Mouse (Mus musculus): Measurements from ENCODE around the gene Rps27. TPM values are rescaled to one million over a fixed set of nuclear protein-coding genes. Genes with fewer than 3 reads are reported as not detected.
"Not testable (repeated sequence)": the region's sequence is repeated elsewhere in the genome, so short reads cannot be mapped to it uniquely, and the experiment has no call there.

Gene Rps27
- 1,063 and 1,232 TPM in 2 replicates for polyA plus RNA-seq (2014; fragmentation: Nextera tagmentation; extraction: Ambion mirVana)

- under 1% methylated on average over 42 of the region's 42 CpGs for WGBS
- H3K4me1 ChIP-seq (ENCODE audit: control insufficient read depth, insufficient read depth, low read length) = peaks cover 14% of the 10 kb centered on the region
- no peaks in the 10 kb centered on the region for H3K9me3 ChIP-seq (ENCODE audit: control insufficient read depth, low read length)
- peak within 1 kb of the TSS; percentile 49; the same call in 1 of the 2 replicates for H3K27ac ChIP-seq (ENCODE audit: low read depth, low read length)
- no peaks in the 10 kb centered on the region for H3K27me3 ChIP-seq (ENCODE audit: control insufficient read depth, insufficient read depth, low read length)
- ATAC-seq (ENCODE audit: low FRiP score) (peak; percentile 93), DNase-seq (ENCODE audit: low spot score, missing footprints) (peak; percentile 99)
- peak within 1 kb of the TSS; percentile 88 for H3K4me2 ChIP-seq
- H3K9ac ChIP-seq (ENCODE audit: low read length) = peak within 1 kb of the TSS; percentile 83
- H3K36me3 ChIP-seq (ENCODE audit: control insufficient read depth, insufficient read depth, low read length) = peaks cover 7% of the 10 kb centered on the region
- peak within 1 kb of the TSS; percentile 75 for H3K4me3 ChIP-seq (ENCODE audit: low read depth, low read length)
Measured at GRCm38 (mm10) chr3:90213377-90213866, at the start of gene Rps27, which contains the start of gene Rab13. Gene Rps27 (minus strand): TSS chr3:90213651. Gene Rab13 (plus strand): TSS chr3:90213695.

- no peak for ATAC-seq (ENCODE audit: low FRiP score)
Measured at GRCm38 (mm10) chr3:90258521-90258920, 45.1 kb upstream of the Rps27 start.

GRCm38 (mm10) chr3:90256731-90257530 lies 43.5 kb upstream of the Rps27 start:
- Histone ChIP-seq H3K9ac (ENCODE audit: low read length) (no peak overlapping the region), H3K4me2 (no peak overlapping the region), H3K4me3 (ENCODE audit: low read depth, low read length) (no peak overlapping the region), H3K36me3 (ENCODE audit: control insufficient read depth, insufficient read depth, low read length) (peaks cover 23% of the 10 kb centered on the region), H3K9me3 (ENCODE audit: control insufficient read depth, low read length) (no peaks in the 10 kb centered on the region), H3K4me1 (ENCODE audit: control insufficient read depth, insufficient read depth, low read length) (peaks cover 8% of the 10 kb centered on the region), H3K27me3 (ENCODE audit: control insufficient read depth, insufficient read depth, low read length) (no peaks in the 10 kb centered on the region), H3K27ac (ENCODE audit: low read depth, low read length) (no peak overlapping the region)
- DNase-seq (ENCODE audit: low spot score, missing footprints) = peak; percentile 12
- no peak for ATAC-seq (ENCODE audit: low FRiP score)
- 93% methylated on average over 19 of the region's 19 CpGs for whole genome bisulfite sequencing

More at GRCm38 (mm10) chr3:90258521-90258920, 45.1 kb upstream of the Rps27 start:
- Histone ChIP-seq H3K4me3 (ENCODE audit: low read depth, low read length) (no peak overlapping the region), H3K4me2 (no peak overlapping the region), H3K36me3 (ENCODE audit: control insufficient read depth, insufficient read depth, low read length) (peaks cover 31% of the 10 kb centered on the region), H3K27me3 (ENCODE audit: control insufficient read depth, insufficient read depth, low read length) (no peaks in the 10 kb centered on the region), H3K9ac (ENCODE audit: low read length) (no peak overlapping the region), H3K4me1 (ENCODE audit: control insufficient read depth, insufficient read depth, low read length) (peaks cover 8% of the 10 kb centered on the region), H3K27ac (ENCODE audit: low read depth, low read length) (no peak overlapping the region), H3K9me3 (ENCODE audit: control insufficient read depth, low read length) (no peaks in the 10 kb centered on the region)
- DNase-seq (ENCODE audit: low spot score, missing footprints) = peak; percentile 17
- 93% methylated on average over 4 of the region's 4 CpGs for WGBS

- no peaks in the 10 kb centered on the region for H3K27me3 ChIP-seq (ENCODE audit: control insufficient read depth, insufficient read depth, low read length)
- no peak for ATAC-seq (ENCODE audit: low FRiP score)
- H3K9ac ChIP-seq (ENCODE audit: low read length) = no peak overlapping the region
- H3K4me3 ChIP-seq (ENCODE audit: low read depth, low read length) = no peak overlapping the region
- H3K36me3 ChIP-seq (ENCODE audit: control insufficient read depth, insufficient read depth, low read length) = peaks cover 21% of the 10 kb centered on the region
- no peak overlapping the region for H3K27ac ChIP-seq (ENCODE audit: low read depth, low read length)
- DNase-seq (ENCODE audit: low spot score, missing footprints) = peak; percentile 26
- peak overlapping the region; percentile 90 for H3K4me2 ChIP-seq
- H3K9me3 ChIP-seq (ENCODE audit: control insufficient read depth, low read length) = no peaks in the 10 kb centered on the region
- 93% methylated on average over 14 of the region's 14 CpGs for WGBS
- peaks cover 8% of the 10 kb centered on the region for H3K4me1 ChIP-seq (ENCODE audit: control insufficient read depth, insufficient read depth, low read length)
Measured at GRCm38 (mm10) chr3:90255784-90256353, 42.4 kb upstream of the Rps27 start.

GRCm38 (mm10) chr3:90255194-90255565 lies 41.7 kb upstream of the Rps27 start:
- Histone ChIP-seq H3K9me3 (ENCODE audit: control insufficient read depth, low read length) (no peaks in the 10 kb centered on the region), H3K4me3 (ENCODE audit: low read depth, low read length) (peak overlapping the region; percentile 86), H3K9ac (ENCODE audit: low read length) (peak overlapping the region; percentile 88), H3K27ac (ENCODE audit: low read depth, low read length) (no peak overlapping the region), H3K4me1 (ENCODE audit: control insufficient read depth, insufficient read depth, low read length) (peaks cover 8% of the 10 kb centered on the region), H3K27me3 (ENCODE audit: control insufficient read depth, insufficient read depth, low read length) (no peaks in the 10 kb centered on the region), H3K36me3 (ENCODE audit: control insufficient read depth, insufficient read depth, low read length) (peaks cover 22% of the 10 kb centered on the region), H3K4me2 (peak overlapping the region; percentile 90)
- WGBS = 27% methylated on average over 2 of the region's 2 CpGs
- no peak for ATAC-seq (ENCODE audit: low FRiP score)
- DNase-seq (ENCODE audit: low spot score, missing footprints) = no peak

- peak overlapping the region; percentile 86 for H3K4me3 ChIP-seq (ENCODE audit: low read depth, low read length)
- ATAC-seq (ENCODE audit: low FRiP score) (peak; percentile 82), DNase-seq (ENCODE audit: low spot score, missing footprints) (peak; percentile 94)
- H3K36me3 ChIP-seq (ENCODE audit: control insufficient read depth, insufficient read depth, low read length) = peaks cover 22% of the 10 kb centered on the region
- peak overlapping the region; percentile 78 for H3K27ac ChIP-seq (ENCODE audit: low read depth, low read length)
- WGBS = under 1% methylated on average over 41 of the region's 41 CpGs
- no peaks in the 10 kb centered on the region for H3K27me3 ChIP-seq (ENCODE audit: control insufficient read depth, insufficient read depth, low read length)
- peaks cover 8% of the 10 kb centered on the region for H3K4me1 ChIP-seq (ENCODE audit: control insufficient read depth, insufficient read depth, low read length)
- peak overlapping the region; percentile 90 for H3K4me2 ChIP-seq
- H3K9me3 ChIP-seq (ENCODE audit: control insufficient read depth, low read length) = no peaks in the 10 kb centered on the region
- H3K9ac ChIP-seq (ENCODE audit: low read length) = peak overlapping the region; percentile 88
Measured at GRCm38 (mm10) chr3:90254419-90255193, 41.2 kb upstream of the Rps27 start.

GRCm38 (mm10) chr3:90253653-90254418 lies 40.4 kb upstream of the Rps27 start, which contains the start of gene Crtc2:
Gene Crtc2 (plus strand): TSS chr3:90254163.
- H3K4me3 ChIP-seq (ENCODE audit: low read depth, low read length) = peak within 1 kb of the TSS; percentile 86
- peaks cover 9% of the 10 kb centered on the region for H3K4me1 ChIP-seq (ENCODE audit: control insufficient read depth, insufficient read depth, low read length)
- H3K27me3 ChIP-seq (ENCODE audit: control insufficient read depth, insufficient read depth, low read length) = no peaks in the 10 kb centered on the region
- peaks cover 16% of the 10 kb centered on the region for H3K36me3 ChIP-seq (ENCODE audit: control insufficient read depth, insufficient read depth, low read length)
- ATAC-seq (ENCODE audit: low FRiP score) (peak; percentile 98), DNase-seq (ENCODE audit: low spot score, missing footprints) (peak; percentile 98)
- peak within 1 kb of the TSS; percentile 90 for H3K4me2 ChIP-seq
- WGBS = 2% methylated on average over 39 of the region's 40 CpGs
- peak within 1 kb of the TSS; percentile 78 for H3K27ac ChIP-seq (ENCODE audit: low read depth, low read length)
- H3K9me3 ChIP-seq (ENCODE audit: control insufficient read depth, low read length) = no peaks in the 10 kb centered on the region
- peak within 1 kb of the TSS; percentile 88 for H3K9ac ChIP-seq (ENCODE audit: low read length)

GRCm38 (mm10) chr3:90253174-90253573 lies 39.7 kb upstream of the Rps27 start:
- not testable (repeated sequence) for DNase-seq (ENCODE audit: low spot score, missing footprints); H3K9ac ChIP-seq (ENCODE audit: low read length); H3K27ac ChIP-seq (ENCODE audit: low read depth, low read length); H3K4me2 ChIP-seq; ATAC-seq (ENCODE audit: low FRiP score); H3K4me3 ChIP-seq (ENCODE audit: low read depth, low read length); H3K27me3 ChIP-seq (ENCODE audit: control insufficient read depth, insufficient read depth, low read length); H3K9me3 ChIP-seq (ENCODE audit: control insufficient read depth, low read length)
- 100% methylated on average over 1 of the region's 1 CpGs for WGBS
- Histone ChIP-seq H3K36me3 (ENCODE audit: control insufficient read depth, insufficient read depth, low read length) (peaks cover 12% of the 10 kb centered on the region), H3K4me1 (ENCODE audit: control insufficient read depth, insufficient read depth, low read length) (peaks cover 14% of the 10 kb centered on the region)
